Mouse (Mus musculus): Measurements from ENCODE around the gene Crybb1. TPM values are rescaled to one million over a fixed set of nuclear protein-coding genes. Genes with fewer than 3 reads are reported as not detected.

The Crybb1 gene
- polyA plus RNA-seq, 1 experiment from 2014 or later, result 2.9 TPM

DNA sequence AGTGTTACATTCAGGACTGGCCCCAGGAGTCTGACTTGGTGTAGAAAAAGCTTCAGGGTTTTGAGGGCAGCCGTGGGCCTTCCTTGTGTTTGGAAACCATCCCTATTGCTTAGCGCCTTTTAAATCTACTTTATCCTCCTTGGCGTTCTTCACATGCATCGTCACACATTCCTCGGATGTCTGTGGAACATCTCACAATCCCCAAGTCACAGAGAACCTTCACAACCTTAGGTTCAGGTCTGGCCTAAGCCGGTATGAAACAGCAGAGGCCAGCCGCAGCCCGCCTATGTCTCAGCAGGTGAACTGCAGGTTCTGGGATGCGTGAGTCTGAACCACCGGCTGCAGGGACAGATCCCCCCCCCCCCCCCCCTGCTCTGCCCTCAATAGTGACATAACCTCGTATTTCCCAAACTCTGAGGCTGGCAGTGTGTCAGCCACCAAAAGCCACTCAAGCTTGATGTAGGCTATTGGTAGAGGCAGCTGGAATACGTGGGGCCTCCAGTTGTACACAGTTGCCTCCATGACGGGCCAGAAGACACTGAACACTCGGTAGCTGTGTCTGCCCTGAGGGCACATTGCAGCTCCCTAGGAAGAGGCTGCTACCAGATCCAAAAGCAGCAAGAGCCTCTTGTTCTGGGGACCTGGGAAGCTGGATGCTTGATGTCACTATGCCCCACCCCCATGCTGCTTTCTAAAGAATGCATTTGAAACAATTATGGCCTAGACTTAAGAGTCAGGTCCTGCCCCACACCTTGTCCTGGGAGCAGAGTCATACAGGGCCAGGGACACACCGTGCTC lies 25.4 kb downstream of the Crybb1 start:
- Histone ChIP-seq H3K4me3 (ENCODE audit: low read length) (no peak overlapping the region), H3K27ac (ENCODE audit: low read length) (peak overlapping the region; percentile 14; the same call in 1 of the 2 replicates), H3K4me2 (ENCODE audit: low read depth, low read length) (no peak overlapping the region), H3K9ac (ENCODE audit: low read depth, low read length) (0 out of 2 replicates have a peak overlapping the region, but pooled peaks have one; percentile 16), H3K9me3 (ENCODE audit: control insufficient read depth, low read length) (no peaks in the 10 kb centered on the region), H3K27me3 (replicated peaks; ENCODE audit: control insufficient read depth, insufficient read depth, low read length) (no peaks in the 10 kb centered on the region), H3K4me1 (ENCODE audit: control insufficient read depth, insufficient read depth, low read length) (peaks cover 30% of the 10 kb centered on the region), H3K36me3 (ENCODE audit: control insufficient read depth, insufficient read depth, low read length) (no peaks in the 10 kb centered on the region)
- WGBS, result 59% methylated on average over 15 of the region's 15 CpGs
- ATAC-seq, result no peak

DNA sequence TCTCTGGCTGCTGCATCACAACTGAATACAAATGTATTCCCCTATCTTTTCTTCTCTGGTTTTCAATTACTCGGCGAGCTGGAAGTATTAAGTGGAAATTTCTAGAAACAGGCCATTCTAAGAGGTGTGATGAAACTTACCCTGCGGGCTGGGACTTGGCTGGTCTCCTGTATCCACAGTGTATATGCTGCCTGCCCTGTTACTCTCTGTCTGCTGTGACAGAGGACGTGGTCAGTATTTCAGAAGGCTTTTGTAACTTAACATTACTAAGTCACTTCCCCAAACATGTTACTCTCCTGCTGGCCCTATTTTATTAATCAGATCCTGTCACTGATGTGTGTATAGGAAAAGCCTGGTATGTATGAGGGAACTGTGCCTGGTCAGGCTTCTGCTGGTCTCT lies 26.1 kb downstream of the Crybb1 start:
- H3K27ac ChIP-seq (ENCODE audit: low read length), result 0 out of 2 replicates have a peak overlapping the region, but pooled peaks have one; percentile 1
- no peaks in the 10 kb centered on the region for H3K9me3 ChIP-seq (ENCODE audit: control insufficient read depth, low read length)
- H3K27me3 ChIP-seq (replicated peaks; ENCODE audit: control insufficient read depth, insufficient read depth, low read length), result no peaks in the 10 kb centered on the region
- 0 out of 2 replicates have a peak overlapping the region, but pooled peaks have one; percentile 16 for H3K9ac ChIP-seq (ENCODE audit: low read depth, low read length)
- 79% methylated on average over 4 of the region's 4 CpGs for WGBS
- H3K4me3 ChIP-seq (ENCODE audit: low read length), result no peak overlapping the region
- no peak for ATAC-seq
- no peaks in the 10 kb centered on the region for H3K36me3 ChIP-seq (ENCODE audit: control insufficient read depth, insufficient read depth, low read length)
- H3K4me2 ChIP-seq (ENCODE audit: low read depth, low read length), result no peak overlapping the region
- peaks cover 34% of the 10 kb centered on the region for H3K4me1 ChIP-seq (ENCODE audit: control insufficient read depth, insufficient read depth, low read length)

DNA sequence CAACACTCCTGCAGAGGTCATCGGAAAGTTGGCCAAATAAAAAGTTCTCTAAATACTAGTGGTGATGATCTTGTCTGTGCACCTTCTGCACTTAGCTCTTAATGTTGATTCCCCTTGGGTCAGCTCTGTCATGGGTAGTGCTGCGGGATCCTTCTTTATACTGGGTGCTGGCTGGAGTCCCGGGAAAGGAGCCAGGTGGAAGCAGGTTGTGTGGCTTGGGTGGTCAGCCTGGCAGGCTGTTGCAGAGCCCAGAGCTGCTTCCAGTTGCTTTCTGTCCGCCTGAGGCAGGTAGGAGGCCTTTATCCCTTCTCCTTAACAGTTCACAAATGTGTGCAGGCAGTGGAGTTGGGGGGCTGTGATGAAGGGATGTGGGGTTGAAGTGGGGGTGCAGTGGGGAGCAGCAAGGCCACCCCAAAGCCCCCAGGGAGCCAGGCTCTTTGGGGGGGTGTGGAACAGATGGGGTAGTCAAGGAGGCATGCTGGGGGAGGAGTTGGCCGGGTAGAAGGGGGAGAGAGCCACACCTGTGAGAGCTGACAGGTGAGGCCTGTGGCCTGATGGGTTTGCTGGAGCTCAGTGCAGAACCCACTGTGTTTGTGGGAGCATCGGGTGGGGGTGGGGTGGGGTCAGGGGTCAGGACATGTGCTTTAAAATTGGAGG lies 26.6 kb downstream of the Crybb1 start:
- ATAC-seq, result no peak
- 56% methylated on average over 6 of the region's 6 CpGs for WGBS
- peak overlapping the region; percentile 1; the same call in 1 of the 2 replicates for H3K27ac ChIP-seq (ENCODE audit: low read length)

DNA sequence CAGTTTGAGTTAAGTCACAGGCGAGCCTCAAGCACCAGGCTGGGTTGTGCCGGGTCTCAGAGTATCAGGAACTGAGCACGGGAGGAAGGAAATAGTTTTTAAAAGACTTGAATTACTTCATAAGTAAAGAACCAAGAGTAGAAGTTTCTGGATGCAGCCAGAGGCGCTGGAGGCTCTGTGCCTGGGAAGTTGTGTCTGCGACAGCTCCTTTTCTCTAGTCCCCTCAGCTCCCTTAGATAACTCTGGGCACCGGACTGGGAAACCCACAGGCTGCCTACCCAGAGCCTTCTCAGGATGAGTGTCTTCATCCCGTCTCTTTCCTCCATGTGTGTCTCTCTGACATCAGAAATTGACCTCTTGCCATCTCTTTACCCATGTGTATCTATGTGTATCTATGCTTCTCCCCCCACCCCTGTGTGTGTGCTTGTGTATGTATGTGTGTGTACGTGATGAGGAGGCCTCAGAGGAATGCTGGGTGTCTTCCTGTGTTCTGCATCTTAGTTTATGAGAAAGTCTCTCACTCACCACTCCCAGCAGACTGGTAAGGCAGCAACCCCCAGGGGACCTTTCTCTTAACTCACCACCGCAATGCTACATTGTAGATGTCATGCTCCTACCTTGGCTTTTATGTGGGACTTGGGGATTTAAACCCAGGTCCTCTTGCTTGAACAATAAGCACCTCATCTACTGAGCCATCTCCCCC lies 27.3 kb downstream of the Crybb1 start:
- Histone ChIP-seq H3K27ac (ENCODE audit: low read length) (peak overlapping the region; percentile 20; the same call in 1 of the 2 replicates), H3K27me3 (replicated peaks; ENCODE audit: control insufficient read depth, insufficient read depth, low read length) (no peaks in the 10 kb centered on the region), H3K4me1 (ENCODE audit: control insufficient read depth, insufficient read depth, low read length) (peaks cover 41% of the 10 kb centered on the region), H3K9ac (ENCODE audit: low read depth, low read length) (peak overlapping the region; percentile 0; the same call in 1 of the 2 replicates), H3K36me3 (ENCODE audit: control insufficient read depth, insufficient read depth, low read length) (no peaks in the 10 kb centered on the region), H3K4me3 (ENCODE audit: low read length) (no peak overlapping the region), H3K4me2 (ENCODE audit: low read depth, low read length) (no peak overlapping the region), H3K9me3 (ENCODE audit: control insufficient read depth, low read length) (no peaks in the 10 kb centered on the region)
- WGBS, result 66% methylated on average over 9 of the region's 9 CpGs
- ATAC-seq, result no peak

More for the DNA sequence above, 26.6 kb downstream of the Crybb1 start:
- H3K4me1 ChIP-seq (ENCODE audit: control insufficient read depth, insufficient read depth, low read length), result peaks cover 40% of the 10 kb centered on the region
- no peaks in the 10 kb centered on the region for H3K27me3 ChIP-seq (replicated peaks; ENCODE audit: control insufficient read depth, insufficient read depth, low read length)
- H3K9ac ChIP-seq (ENCODE audit: low read depth, low read length), result peak overlapping the region; percentile 0; the same call in 1 of the 2 replicates
- no peaks in the 10 kb centered on the region for H3K9me3 ChIP-seq (ENCODE audit: control insufficient read depth, low read length)
- H3K4me2 ChIP-seq (ENCODE audit: low read depth, low read length), result no peak overlapping the region
- H3K4me3 ChIP-seq (ENCODE audit: low read length), result no peak overlapping the region
- no peaks in the 10 kb centered on the region for H3K36me3 ChIP-seq (ENCODE audit: control insufficient read depth, insufficient read depth, low read length)

DNA sequence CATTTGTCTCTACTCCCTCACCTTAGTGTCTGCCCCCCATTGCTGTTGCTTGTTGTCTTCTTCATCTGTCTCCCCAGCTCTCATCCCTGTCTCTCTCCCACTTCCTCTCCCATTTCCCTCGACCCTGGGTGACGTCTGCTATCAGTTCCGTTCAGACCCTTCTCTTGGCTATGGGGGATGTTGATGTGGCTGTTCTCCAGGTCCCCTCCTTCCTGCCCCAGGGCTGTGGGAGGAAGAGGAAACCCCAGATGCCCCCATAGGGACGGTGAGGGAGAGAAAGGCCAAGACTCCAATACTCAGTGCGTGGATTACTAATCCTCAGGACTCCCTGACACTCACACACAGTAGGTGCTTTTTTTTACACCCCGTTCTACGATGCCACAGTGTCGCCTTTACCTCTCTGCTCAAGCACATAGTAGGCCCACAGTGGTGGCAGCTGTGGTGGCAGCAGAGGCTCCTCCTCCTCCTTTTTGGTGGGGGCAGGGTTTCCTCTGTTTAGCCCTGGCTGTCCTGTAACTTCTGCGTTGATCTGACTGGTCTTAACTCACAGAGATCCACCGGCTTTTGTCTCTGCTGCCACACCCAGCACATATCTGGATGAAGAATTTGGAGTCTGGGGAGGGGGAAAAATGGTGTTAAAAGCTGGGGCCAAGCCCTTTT lies 28.1 kb downstream of the Crybb1 start:
- ATAC-seq, result no peak
- H3K27ac ChIP-seq (ENCODE audit: low read length), result peak overlapping the region; percentile 52; the same call in 1 of the 2 replicates
- H3K9me3 ChIP-seq (ENCODE audit: control insufficient read depth, low read length), result no peaks in the 10 kb centered on the region
- no peak overlapping the region for H3K4me2 ChIP-seq (ENCODE audit: low read depth, low read length)
- H3K27me3 ChIP-seq (replicated peaks; ENCODE audit: control insufficient read depth, insufficient read depth, low read length), result no peaks in the 10 kb centered on the region
- no peaks in the 10 kb centered on the region for H3K36me3 ChIP-seq (ENCODE audit: control insufficient read depth, insufficient read depth, low read length)
- peaks cover 45% of the 10 kb centered on the region for H3K4me1 ChIP-seq (ENCODE audit: control insufficient read depth, insufficient read depth, low read length)
- WGBS, result 59% methylated on average over 10 of the region's 10 CpGs
- H3K9ac ChIP-seq (ENCODE audit: low read depth, low read length), result no peak overlapping the region
- no peak overlapping the region for H3K4me3 ChIP-seq (ENCODE audit: low read length)

DNA sequence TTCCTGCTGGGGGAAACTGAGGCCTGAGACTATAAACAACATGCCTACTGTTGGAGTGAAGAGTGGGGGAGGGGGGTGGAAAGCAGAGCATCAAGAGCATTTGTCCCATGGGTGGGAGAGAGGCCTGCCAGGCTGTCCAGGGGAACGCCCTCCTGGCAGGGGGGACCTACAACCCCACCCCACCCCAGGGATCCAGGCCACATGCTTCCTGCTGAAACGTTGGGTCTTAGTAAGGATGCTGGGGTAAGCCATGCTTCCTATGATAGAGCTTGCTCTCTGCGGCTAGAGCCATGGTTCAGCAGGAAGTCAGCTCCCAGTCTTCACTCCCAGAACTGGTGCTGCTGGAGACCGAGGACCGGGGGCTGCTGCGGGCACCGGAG lies 28.6 kb downstream of the Crybb1 start:
- H3K36me3 ChIP-seq (ENCODE audit: control insufficient read depth, insufficient read depth, low read length), result no peaks in the 10 kb centered on the region
- H3K4me1 ChIP-seq (ENCODE audit: control insufficient read depth, insufficient read depth, low read length), result peaks cover 46% of the 10 kb centered on the region
- H3K9ac ChIP-seq (ENCODE audit: low read depth, low read length), result no peak overlapping the region
- H3K27me3 ChIP-seq (replicated peaks; ENCODE audit: control insufficient read depth, insufficient read depth, low read length), result no peaks in the 10 kb centered on the region
- 83% methylated on average over 7 of the region's 7 CpGs for WGBS
- H3K9me3 ChIP-seq (ENCODE audit: control insufficient read depth, low read length), result no peaks in the 10 kb centered on the region
- ATAC-seq, result no peak
- peak overlapping the region; percentile 52 for H3K27ac ChIP-seq (ENCODE audit: low read length)
- no peak overlapping the region for H3K4me3 ChIP-seq (ENCODE audit: low read length)
- no peak overlapping the region for H3K4me2 ChIP-seq (ENCODE audit: low read depth, low read length)

DNA sequence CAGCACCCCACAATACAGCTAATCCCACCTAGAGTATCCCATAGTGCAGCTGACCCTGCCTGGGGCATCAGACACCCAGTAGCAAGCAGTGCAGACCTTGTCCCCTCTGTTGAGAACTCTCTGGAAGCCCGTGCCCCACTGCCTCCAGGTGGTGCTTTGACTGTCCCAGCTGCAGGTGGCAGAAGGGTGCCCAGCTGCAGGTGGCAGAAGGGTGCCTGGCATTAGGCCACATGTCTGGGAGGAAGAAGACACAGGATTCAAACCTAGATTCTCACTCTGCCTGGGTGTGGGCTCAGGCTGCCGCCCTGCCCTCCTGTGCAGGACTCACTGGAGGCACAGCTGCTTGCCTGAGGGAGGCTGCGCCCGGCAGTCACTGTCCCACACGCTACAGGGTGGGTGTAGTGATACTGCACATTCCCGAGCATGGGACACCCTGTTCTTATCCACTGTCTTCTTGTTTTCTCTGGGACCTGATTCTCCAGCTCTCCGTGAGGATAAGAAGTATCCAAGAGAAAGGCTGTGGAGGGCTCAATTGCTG lies 30.0 kb downstream of the Crybb1 start:
- WGBS, result 86% methylated on average over 7 of the region's 7 CpGs
- peaks cover 36% of the 10 kb centered on the region for H3K4me1 ChIP-seq (ENCODE audit: control insufficient read depth, insufficient read depth, low read length)
- H3K4me3 ChIP-seq (ENCODE audit: low read length), result no peak overlapping the region
- no peak overlapping the region for H3K27ac ChIP-seq (ENCODE audit: low read length)
- H3K27me3 ChIP-seq (replicated peaks; ENCODE audit: control insufficient read depth, insufficient read depth, low read length), result no peaks in the 10 kb centered on the region
- no peaks in the 10 kb centered on the region for H3K36me3 ChIP-seq (ENCODE audit: control insufficient read depth, insufficient read depth, low read length)
- no peak overlapping the region for H3K9ac ChIP-seq (ENCODE audit: low read depth, low read length)
- ATAC-seq, result no peak
- H3K4me2 ChIP-seq (ENCODE audit: low read depth, low read length), result no peak overlapping the region
- H3K9me3 ChIP-seq (ENCODE audit: control insufficient read depth, low read length), result no peaks in the 10 kb centered on the region

DNA sequence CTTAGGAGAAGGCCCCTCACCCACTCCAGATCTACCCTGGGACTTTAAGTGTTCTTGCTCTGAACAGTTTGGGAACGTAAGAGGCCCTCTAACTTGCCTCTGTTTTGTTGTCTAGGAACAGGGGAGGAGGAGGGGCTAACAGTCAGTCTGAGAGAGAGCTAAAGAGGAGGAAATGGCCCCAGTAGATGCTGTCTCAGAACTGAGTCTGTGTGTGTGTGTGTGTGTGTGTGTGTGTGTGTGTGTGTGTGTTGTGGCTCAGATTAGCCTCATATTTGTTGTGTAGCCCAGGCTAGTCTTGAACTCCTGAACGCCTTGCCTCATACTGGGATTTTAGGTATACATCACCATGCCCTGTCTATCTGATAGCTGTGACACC lies 31.0 kb downstream of the Crybb1 start:
- no peak overlapping the region for H3K4me2 ChIP-seq (ENCODE audit: low read depth, low read length)
- no peak for ATAC-seq
- H3K36me3 ChIP-seq (ENCODE audit: control insufficient read depth, insufficient read depth, low read length), result no peaks in the 10 kb centered on the region
- H3K27me3 ChIP-seq (replicated peaks; ENCODE audit: control insufficient read depth, insufficient read depth, low read length), result no peaks in the 10 kb centered on the region
- 64% methylated on average over 2 of the region's 2 CpGs for WGBS
- H3K9ac ChIP-seq (ENCODE audit: low read depth, low read length), result peak overlapping the region; percentile 36; the same call in 1 of the 2 replicates
- H3K9me3 ChIP-seq (ENCODE audit: control insufficient read depth, low read length), result no peaks in the 10 kb centered on the region
- H3K4me1 ChIP-seq (ENCODE audit: control insufficient read depth, insufficient read depth, low read length), result peaks cover 26% of the 10 kb centered on the region
- H3K27ac ChIP-seq (ENCODE audit: low read length), result peak overlapping the region; percentile 73
- H3K4me3 ChIP-seq (ENCODE audit: low read length), result no peak overlapping the region

Measured in intestine, embryonic 16.5 days (tissue).